Mouse (Mus musculus) embryonic facial prominence, embryonic 12.5 days (tissue): ENCODE data around the gene Map2k6. TPM values are rescaled to one million over a fixed set of nuclear protein-coding genes. Genes with fewer than 3 reads are reported as not detected.

Source experiments
- ATAC-seq: fragments of 200-750 bp; cut with Nextera tagmentation; 2 replicates; pipeline ENCODE4 v1.8.0; 2017; ENCODE audit not compliant: insufficient number of reproducible peaks, insufficient read depth, low FRiP score, low TSS enrichment
- H3K27ac ChIP-seq: fragments of 300-500 bp; sonication (generic); 2 replicates; pipeline ENCODE4 v1.5.1; 2016; ENCODE audit warnings: mild to moderate bottlenecking
- H3K27me3 ChIP-seq: fragments of 300-500 bp; sonication (generic); 2 replicates; pipeline ENCODE4 v1.6.1; 2016; ENCODE audit warnings: mild to moderate bottlenecking, moderate library complexity
- H3K36me3 ChIP-seq: fragments of 300-500 bp; sonication (generic); 2 replicates; pipeline ENCODE4 v1.6.1; 2016; ENCODE audit warnings: mild to moderate bottlenecking
- H3K4me1 ChIP-seq: fragments of 300-500 bp; sonication (generic); 2 replicates; pipeline ENCODE4 v1.6.1; 2016
- H3K4me2 ChIP-seq: fragments of 300-500 bp; sonication (generic); replicated peaks from 2 replicates; pipeline ENCODE4 v1.6.1; 2016; ENCODE audit warnings: mild to moderate bottlenecking, moderate library complexity
- H3K4me3 ChIP-seq: fragments of 300-500 bp; sonication (generic); 2 replicates; pipeline ENCODE4 v1.5.1; 2016; ENCODE audit warnings: mild to moderate bottlenecking
- H3K9ac ChIP-seq: fragments of 300-500 bp; sonication (generic); 2 replicates; pipeline ENCODE4 v1.6.1; 2016; ENCODE audit warnings: mild to moderate bottlenecking, moderate library complexity
- H3K9me3 ChIP-seq: fragments of 300-500 bp; sonication (generic); 2 replicates; pipeline ENCODE4 v1.6.1; 2016; ENCODE audit warnings: mild to moderate bottlenecking, moderate library complexity
- WGBS: fragments of 180-500 bp; shearing (Covaris S2); methylation state at CpG from one replicate; pipeline ENCODE4 v1.1.7; 2016; 5-methylcytosine and 5-hydroxymethylcytosine counted together
- polyA plus RNA-seq: library from polyadenylated mRNA; unstranded; fragments of >200 nt; fragmentation: Nextera tagmentation; extraction: Ambion mirVana; gene quantifications from 2 replicates; pipeline ENCODE4 v1.2.1, GENCODE M21; 2016

The Map2k6 gene
- polyA plus RNA-seq, 1 experiment from 2014 or later = 44.9 TPM

DNA sequence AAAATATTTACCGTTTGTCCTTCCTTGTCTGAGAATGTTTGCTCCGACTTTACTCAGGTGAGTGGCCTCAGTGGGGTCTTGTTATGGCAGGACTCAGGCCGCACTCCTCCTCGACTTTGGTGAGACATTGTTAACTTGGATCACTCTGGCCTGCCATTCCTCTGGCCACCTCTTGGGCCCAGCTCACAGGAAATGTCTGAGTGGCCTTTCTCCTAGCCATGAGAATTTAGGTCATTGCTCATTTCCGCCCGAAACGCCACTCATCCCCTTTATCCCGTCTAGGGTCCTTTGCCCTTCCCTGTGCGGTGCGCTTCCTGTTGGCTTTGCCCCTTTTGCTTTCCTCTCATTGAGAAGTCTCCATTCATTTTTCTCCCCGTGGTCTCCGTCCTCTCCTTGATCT is 10.2 kb downstream of the Map2k6 start:
- H3K9me3 ChIP-seq = no peaks in the 10 kb centered on the region

DNA sequence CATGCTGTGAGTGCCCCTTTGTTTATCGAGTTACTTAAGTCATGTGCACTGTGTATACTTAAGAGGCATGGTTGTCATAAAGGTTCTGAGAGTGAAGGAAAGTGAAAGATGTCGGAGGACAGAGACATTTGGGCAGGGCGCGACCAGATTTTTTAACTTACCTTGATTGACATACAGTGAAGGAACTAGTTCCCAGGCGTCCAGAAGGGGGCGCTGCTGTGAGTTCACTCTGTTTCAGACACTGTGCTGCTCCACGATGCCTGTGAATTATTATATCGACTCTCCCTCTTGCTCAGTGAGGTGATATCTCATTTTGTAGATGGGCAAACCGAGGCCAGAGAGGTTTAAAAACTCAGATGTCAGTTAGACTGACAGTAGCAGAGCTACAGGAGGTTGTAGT is 10.9 kb downstream of the Map2k6 start:
- Histone ChIP-seq H3K36me3 (no peaks in the 10 kb centered on the region; the same call in 1 of the 2 replicates), H3K27me3 (no peaks in the 10 kb centered on the region), H3K27ac (no peak overlapping the region), H3K4me3 (no peak overlapping the region), H3K9me3 (no peaks in the 10 kb centered on the region), H3K4me2 (no peak overlapping the region), H3K4me1 (no peaks in the 10 kb centered on the region), H3K9ac (no peak overlapping the region)
- no peak for ATAC-seq
- WGBS = 71% methylated on average over 9 of the region's 9 CpGs

More for the DNA sequence above, 10.2 kb downstream of the Map2k6 start:
- H3K4me3 ChIP-seq = no peak overlapping the region
- H3K36me3 ChIP-seq = no peaks in the 10 kb centered on the region; the same call in 1 of the 2 replicates
- ATAC-seq = no peak
- H3K4me2 ChIP-seq = no peak overlapping the region
- no peaks in the 10 kb centered on the region for H3K4me1 ChIP-seq
- no peak overlapping the region for H3K9ac ChIP-seq
- 92% methylated on average over 12 of the region's 12 CpGs for WGBS
- no peak overlapping the region for H3K27ac ChIP-seq
- no peaks in the 10 kb centered on the region for H3K27me3 ChIP-seq

DNA sequence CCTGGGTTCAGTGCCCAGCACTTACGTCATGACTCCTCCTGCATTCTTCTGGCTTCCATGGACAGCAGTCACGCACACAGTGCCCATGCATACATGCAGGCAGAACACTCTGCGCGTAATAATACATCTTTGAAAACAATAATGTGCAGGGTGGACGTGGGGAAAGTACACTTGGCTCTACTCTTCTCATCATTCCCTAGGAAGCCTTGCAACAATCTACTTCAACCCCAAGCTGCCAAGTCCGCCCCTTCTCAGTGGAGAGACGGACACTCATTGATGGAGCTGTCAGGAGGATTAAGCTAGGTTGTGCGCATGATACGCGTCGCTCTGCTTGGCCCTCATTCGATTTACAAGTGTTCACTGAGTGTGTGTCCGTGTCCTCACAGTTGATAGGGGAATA is 12.7 kb downstream of the Map2k6 start:
- Histone ChIP-seq H3K9me3 (no peaks in the 10 kb centered on the region), H3K4me2 (no peak overlapping the region), H3K27ac (no peak overlapping the region), H3K4me1 (no peaks in the 10 kb centered on the region), H3K4me3 (no peak overlapping the region), H3K9ac (no peak overlapping the region), H3K27me3 (no peaks in the 10 kb centered on the region), H3K36me3 (peaks cover 6% of the 10 kb centered on the region; the same call in 1 of the 2 replicates)
- ATAC-seq = no peak
- WGBS = 93% methylated on average over 13 of the region's 13 CpGs

DNA sequence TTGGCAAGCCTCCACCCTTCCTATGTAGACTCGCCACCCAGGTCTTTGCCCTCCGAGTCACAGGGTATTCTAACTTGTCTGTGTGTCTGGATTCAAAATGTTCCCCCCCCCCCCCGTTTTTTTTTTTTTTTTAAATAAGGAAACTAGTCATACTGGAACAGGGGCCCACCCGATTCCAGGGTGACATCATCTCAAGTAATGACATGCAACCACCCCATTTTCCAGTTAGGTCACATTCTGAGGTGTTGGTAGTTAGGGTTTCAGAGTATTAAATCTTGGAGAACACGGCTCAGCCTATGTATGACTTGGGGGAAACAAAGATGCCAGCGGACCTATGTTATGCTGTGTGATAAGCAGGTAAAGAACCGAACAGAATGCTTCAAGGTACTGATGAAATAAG is 15.3 kb downstream of the Map2k6 start:
- no peak overlapping the region for H3K27ac ChIP-seq
- WGBS = 80% methylated on average over 7 of the region's 7 CpGs
- no peak for ATAC-seq

DNA sequence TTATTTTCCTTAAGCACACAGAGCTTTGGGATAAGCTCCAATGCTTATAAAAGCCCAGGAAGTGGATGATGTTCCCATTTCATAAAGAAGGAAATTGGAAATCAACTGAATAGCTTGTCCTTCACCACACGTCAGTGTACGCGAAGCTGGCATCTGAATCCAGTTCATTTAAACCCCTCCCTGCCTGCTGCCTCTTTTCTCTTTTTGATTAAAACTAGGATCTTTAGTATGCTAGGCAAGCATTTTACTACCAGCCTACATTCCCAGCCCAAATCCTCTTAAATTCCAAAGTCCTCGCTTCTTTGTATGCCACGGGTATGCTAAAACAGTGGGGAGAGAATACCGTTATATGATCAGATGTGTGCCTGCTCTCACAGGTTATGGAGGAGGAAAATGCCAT is 17.8 kb downstream of the Map2k6 start:
- ATAC-seq = no peak
- H3K4me1 ChIP-seq = no peaks in the 10 kb centered on the region
- H3K4me3 ChIP-seq = no peak overlapping the region
- no peaks in the 10 kb centered on the region for H3K9me3 ChIP-seq
- no peak overlapping the region for H3K9ac ChIP-seq
- no peak overlapping the region for H3K27ac ChIP-seq
- 0 out of 2 replicates have a peak, but pooled peaks cover 6% of the 10 kb centered on the region for H3K36me3 ChIP-seq
- no peaks in the 10 kb centered on the region for H3K27me3 ChIP-seq
- 80% methylated on average over 6 of the region's 6 CpGs for WGBS
- H3K4me2 ChIP-seq = no peak overlapping the region

More for the DNA sequence above, 15.3 kb downstream of the Map2k6 start:
- H3K36me3 ChIP-seq = peaks cover 6% of the 10 kb centered on the region; the same call in 1 of the 2 replicates
- no peaks in the 10 kb centered on the region for H3K9me3 ChIP-seq
- no peaks in the 10 kb centered on the region for H3K27me3 ChIP-seq
- H3K9ac ChIP-seq = no peak overlapping the region
- H3K4me1 ChIP-seq = no peaks in the 10 kb centered on the region
- no peak overlapping the region for H3K4me3 ChIP-seq
- no peak overlapping the region for H3K4me2 ChIP-seq

DNA sequence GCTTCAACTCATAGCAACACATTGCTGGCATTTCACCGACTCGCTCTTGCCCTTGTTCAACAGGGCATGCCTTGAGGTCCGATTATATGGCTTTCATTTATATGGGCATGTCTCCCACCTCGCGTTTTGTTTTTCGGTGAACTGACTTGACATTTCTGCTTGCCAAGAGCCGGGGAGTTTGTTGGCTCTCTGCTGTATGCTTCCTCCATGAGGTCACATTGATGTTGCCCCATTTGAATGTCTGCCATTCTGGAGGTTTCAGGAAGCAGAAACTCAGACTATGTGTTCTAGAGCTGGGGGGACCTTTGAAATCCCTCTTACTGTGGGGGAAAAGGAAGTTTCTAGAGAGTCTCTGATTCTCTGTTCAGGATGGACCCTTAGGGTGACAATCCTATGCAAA is 21.5 kb downstream of the Map2k6 start:
- no peaks in the 10 kb centered on the region for H3K4me1 ChIP-seq
- H3K9ac ChIP-seq = no peak overlapping the region
- H3K4me3 ChIP-seq = no peak overlapping the region
- no peaks in the 10 kb centered on the region for H3K27me3 ChIP-seq
- H3K36me3 ChIP-seq = 0 out of 2 replicates have a peak, but pooled peaks cover 6% of the 10 kb centered on the region
- WGBS = 94% methylated on average over 7 of the region's 7 CpGs
- H3K9me3 ChIP-seq = no peaks in the 10 kb centered on the region
- ATAC-seq = no peak
- H3K27ac ChIP-seq = no peak overlapping the region
- no peak overlapping the region for H3K4me2 ChIP-seq

DNA sequence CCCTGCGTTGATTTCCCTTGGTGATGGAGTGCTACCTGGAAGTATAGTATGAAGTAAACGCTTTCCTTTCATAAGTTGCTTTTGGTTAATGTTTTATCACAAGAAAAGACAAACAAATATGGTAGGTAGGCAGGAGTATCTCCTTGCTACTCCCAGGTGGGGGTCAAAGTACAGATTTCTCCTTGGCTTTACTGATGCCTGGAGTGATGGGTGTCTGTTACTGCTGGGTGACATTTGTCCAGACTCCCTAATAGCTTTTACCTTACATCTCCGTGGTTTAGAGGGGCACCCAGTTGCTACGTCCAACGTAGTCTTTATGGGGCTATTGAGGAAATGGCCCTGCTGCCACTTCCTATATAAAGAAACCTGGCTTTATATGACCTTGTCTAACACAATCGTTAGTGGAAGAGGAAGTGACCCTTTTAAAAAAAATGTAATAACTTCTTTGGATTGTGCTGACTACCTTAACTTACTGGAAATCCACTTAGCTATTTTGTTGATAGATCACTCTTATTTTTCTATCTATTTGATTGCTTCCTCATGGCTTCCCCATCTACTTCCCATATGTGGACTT is 27.7 kb downstream of the Map2k6 start:
- no peaks in the 10 kb centered on the region for H3K27me3 ChIP-seq

DNA sequence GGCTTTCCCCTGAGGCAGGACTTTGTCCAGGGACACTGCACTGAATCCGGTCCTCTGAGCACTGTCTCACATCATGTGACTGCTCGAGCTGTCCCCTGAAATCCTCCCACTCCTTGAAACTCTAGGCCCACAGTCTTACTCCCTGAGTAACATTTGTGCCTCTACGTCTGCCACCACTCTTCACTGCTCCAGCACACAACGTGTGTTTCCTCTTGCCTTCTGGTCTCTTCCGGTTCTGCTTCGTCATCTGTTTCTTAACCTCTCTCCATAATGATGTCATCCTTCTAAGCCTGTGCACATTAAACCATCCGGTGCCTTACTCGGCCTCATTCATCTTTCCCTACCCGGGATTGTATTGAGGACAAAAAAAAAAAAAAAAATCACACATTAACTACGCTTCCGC is 28.2 kb downstream of the Map2k6 start:
- H3K4me2 ChIP-seq = no peak overlapping the region
- H3K27me3 ChIP-seq = no peaks in the 10 kb centered on the region
- ATAC-seq = no peak
- H3K4me1 ChIP-seq = peaks cover 19% of the 10 kb centered on the region; the same call in 1 of the 2 replicates
- H3K36me3 ChIP-seq = no peaks in the 10 kb centered on the region
- no peak overlapping the region for H3K4me3 ChIP-seq
- H3K9me3 ChIP-seq = no peaks in the 10 kb centered on the region
- no peak overlapping the region for H3K9ac ChIP-seq
- H3K27ac ChIP-seq = no peak overlapping the region
- WGBS = 59% methylated on average over 11 of the region's 11 CpGs

More for the DNA sequence above, 27.7 kb downstream of the Map2k6 start:
- Histone ChIP-seq H3K9me3 (no peaks in the 10 kb centered on the region), H3K4me1 (peaks cover 19% of the 10 kb centered on the region; the same call in 1 of the 2 replicates), H3K9ac (no peak overlapping the region), H3K36me3 (no peaks in the 10 kb centered on the region), H3K4me3 (no peak overlapping the region), H3K27ac (no peak overlapping the region), H3K4me2 (no peak overlapping the region)
- no peak for ATAC-seq
- 83% methylated on average over 6 of the region's 6 CpGs for WGBS

DNA sequence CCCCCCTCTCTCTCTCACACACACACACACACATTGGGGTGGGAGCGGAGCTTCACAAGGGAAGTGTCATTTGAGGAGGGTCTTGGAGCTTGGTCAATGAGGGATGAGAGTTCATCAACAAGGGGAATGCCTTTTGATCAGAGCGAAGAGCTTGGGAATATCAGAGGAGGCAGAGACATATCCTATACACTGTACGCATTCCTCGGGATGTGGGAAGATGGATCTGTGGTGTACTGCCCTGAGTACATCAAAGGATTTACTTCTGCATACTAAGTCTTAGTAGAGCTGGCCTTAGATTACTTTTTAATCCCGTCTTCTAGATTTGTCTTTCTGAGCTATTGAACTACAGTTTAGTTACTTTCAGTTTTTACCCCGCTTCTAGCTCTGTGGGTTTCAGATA is 30.1 kb downstream of the Map2k6 start:
- Histone ChIP-seq H3K4me2 (no peak overlapping the region), H3K27ac (no peak overlapping the region), H3K9ac (no peak overlapping the region), H3K4me1 (peaks cover 19% of the 10 kb centered on the region; the same call in 1 of the 2 replicates), H3K4me3 (no peak overlapping the region), H3K36me3 (no peaks in the 10 kb centered on the region), H3K27me3 (no peaks in the 10 kb centered on the region), H3K9me3 (no peaks in the 10 kb centered on the region)
- 86% methylated on average over 6 of the region's 6 CpGs for WGBS
- no peak for ATAC-seq

DNA sequence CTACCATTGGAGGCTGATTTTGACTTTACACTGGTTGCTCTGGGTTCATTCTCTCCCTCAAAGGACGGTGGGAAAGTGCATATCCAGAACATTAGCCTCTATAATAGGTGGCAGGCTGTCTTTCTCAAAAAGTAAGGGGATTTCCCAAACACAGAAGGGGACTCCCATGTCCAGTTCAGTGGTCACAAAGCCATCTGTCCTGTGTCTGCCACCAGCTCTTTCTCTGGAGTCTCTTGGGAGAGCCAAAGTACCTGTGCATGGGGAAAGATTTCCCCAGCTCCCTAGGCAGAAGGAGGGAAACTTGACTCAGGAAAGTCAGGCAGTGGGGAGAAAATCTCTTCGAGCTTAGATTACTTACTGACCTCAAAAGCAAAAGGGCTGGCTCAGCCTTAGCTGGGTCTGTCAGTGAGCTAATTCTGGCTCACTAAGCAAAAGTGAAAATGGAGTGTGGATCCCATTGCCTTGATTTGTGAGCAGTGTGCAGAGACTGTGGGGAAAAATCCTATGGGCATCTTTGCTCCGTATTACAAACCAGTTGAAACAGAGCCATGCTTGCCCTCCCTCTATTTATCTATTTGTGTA is 31.0 kb downstream of the Map2k6 start:
- H3K4me1 ChIP-seq = peaks cover 19% of the 10 kb centered on the region; the same call in 1 of the 2 replicates
- H3K27ac ChIP-seq = no peak overlapping the region
- H3K9me3 ChIP-seq = no peaks in the 10 kb centered on the region
- no peak overlapping the region for H3K9ac ChIP-seq
- ATAC-seq = no peak
- H3K4me3 ChIP-seq = no peak overlapping the region
- H3K27me3 ChIP-seq = no peaks in the 10 kb centered on the region
- H3K4me2 ChIP-seq = no peak overlapping the region
- H3K36me3 ChIP-seq = peaks cover 5% of the 10 kb centered on the region
- WGBS = 72% methylated on average over 3 of the region's 3 CpGs

DNA sequence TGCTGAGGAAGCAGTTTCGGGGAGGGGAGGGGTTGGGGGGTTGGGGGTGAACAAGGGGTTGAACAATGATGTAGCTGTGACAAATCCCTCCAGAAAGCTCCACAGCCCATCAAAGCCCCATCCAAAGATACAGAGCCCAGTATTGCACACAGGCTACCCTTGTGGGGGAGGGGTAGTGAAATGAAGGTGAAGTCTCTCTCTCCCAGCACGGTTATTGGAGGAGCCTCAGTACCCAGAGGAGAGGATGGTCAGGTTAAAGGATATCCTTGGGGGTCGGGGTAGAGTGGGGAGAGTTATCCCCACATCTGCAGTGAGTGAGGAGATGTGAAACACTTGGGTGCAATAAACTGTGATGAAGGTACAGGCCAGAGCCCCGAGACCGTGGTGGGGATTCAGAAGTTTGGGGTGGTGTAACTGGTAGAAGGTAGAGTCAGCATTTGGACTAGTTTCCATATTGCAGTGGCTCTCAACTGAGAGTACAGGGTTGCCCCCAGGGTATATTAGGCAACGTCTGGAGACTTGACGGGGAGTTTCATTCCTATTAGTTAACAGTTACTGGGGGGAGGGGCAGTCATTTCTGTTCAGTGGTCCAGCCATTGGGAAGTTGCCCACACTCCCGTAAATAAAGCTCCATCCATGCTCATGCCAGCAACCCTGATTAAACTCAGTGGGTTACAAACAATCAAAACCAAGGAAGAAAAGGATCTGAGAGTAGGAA is 37.1 kb downstream of the Map2k6 start:
- 0 out of 2 replicates have a peak, but pooled peaks cover 6% of the 10 kb centered on the region for H3K4me1 ChIP-seq
- 0 out of 2 replicates have a peak, but pooled peaks cover 4% of the 10 kb centered on the region for H3K9me3 ChIP-seq
- no peak overlapping the region for H3K4me2 ChIP-seq
- peaks cover 8% of the 10 kb centered on the region for H3K36me3 ChIP-seq
- ATAC-seq = no peak
- WGBS = 66% methylated on average over 8 of the region's 8 CpGs
- no peaks in the 10 kb centered on the region for H3K27me3 ChIP-seq
- H3K9ac ChIP-seq = no peak overlapping the region
- H3K27ac ChIP-seq = no peak overlapping the region
- H3K4me3 ChIP-seq = no peak overlapping the region

DNA sequence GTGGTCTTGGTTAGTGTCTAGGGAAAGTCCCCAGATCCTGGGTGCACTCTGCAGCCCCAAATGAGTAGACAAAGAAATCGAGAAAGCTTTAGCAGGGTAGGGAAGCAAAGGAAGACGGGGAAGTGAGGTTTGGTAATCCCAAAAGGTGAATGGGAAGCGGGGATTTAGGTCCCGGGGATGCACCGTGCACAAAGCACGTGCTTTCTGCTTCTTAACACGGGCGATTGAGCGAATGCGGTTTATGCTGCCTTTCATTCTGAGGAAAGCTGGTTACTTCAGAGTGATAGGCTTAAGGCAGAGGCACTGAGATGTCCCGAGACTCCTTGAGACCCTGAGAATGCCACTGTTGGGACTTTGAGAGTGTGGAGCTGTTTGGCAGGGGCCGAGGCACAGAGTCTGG is 38.1 kb downstream of the Map2k6 start:
- ATAC-seq = no peak
- whole genome bisulfite sequencing = 66% methylated on average over 12 of the region's 12 CpGs
- H3K9ac ChIP-seq = no peak overlapping the region
- H3K4me2 ChIP-seq = no peak overlapping the region
- no peak overlapping the region for H3K27ac ChIP-seq
- peaks cover 8% of the 10 kb centered on the region for H3K36me3 ChIP-seq
- no peaks in the 10 kb centered on the region for H3K27me3 ChIP-seq
- H3K9me3 ChIP-seq = 0 out of 2 replicates have a peak, but pooled peaks cover 4% of the 10 kb centered on the region
- no peak overlapping the region for H3K4me3 ChIP-seq
- 0 out of 2 replicates have a peak, but pooled peaks cover 6% of the 10 kb centered on the region for H3K4me1 ChIP-seq
